Mouse (Mus musculus): ENCODE results near the gene Hs3st5. TPM values are rescaled to one million over a fixed set of nuclear protein-coding genes. Genes with fewer than 3 reads are reported as not detected.

Gene Hs3st5
- polyA plus RNA-seq, 1 experiment from 2014 or later = 0.05 TPM

- H3K27ac ChIP-seq (ENCODE audit: low read length) = no peak overlapping the region
- no peaks in the 10 kb centered on the region for H3K9me3 ChIP-seq (ENCODE audit: low read length)
- no peaks in the 10 kb centered on the region for H3K36me3 ChIP-seq (ENCODE audit: insufficient read depth, low read length)
- H3K27me3 ChIP-seq (replicated peaks; ENCODE audit: insufficient read depth, low read length) = no peaks in the 10 kb centered on the region
- DNase-seq (ENCODE audit: low spot score) = peak; percentile 6
- 14% methylated on average over 5 of the region's 5 CpGs for WGBS
- H3K4me2 ChIP-seq (replicated peaks; ENCODE audit: low read depth, low read length) = no peak overlapping the region
- no peak overlapping the region for H3K9ac ChIP-seq (replicated peaks; ENCODE audit: low read depth)
- no peaks in the 10 kb centered on the region for H3K4me1 ChIP-seq (ENCODE audit: insufficient read depth, low read depth, low read length)
- TF ChIP-seq CTCF (IDR thresholded peaks at IDR 0.05) (peak; percentile 59), EP300 (IDR thresholded peaks at IDR 0.05) (no peak)
- no peak for ATAC-seq
- no peak overlapping the region for H3K4me3 ChIP-seq (ENCODE audit: low read depth, low read length)
Observed at GRCm38 (mm10) chr10:36834224-36834623, 327.6 kb downstream of the Hs3st5 start.

GRCm38 (mm10) chr10:36835836-36836516 lies 329.4 kb downstream of the Hs3st5 start:
- ATAC-seq (no peak), DNase-seq (ENCODE audit: low spot score) (no peak)
- TF ChIP-seq CTCF (IDR thresholded peaks at IDR 0.05) (no peak), EP300 (IDR thresholded peaks at IDR 0.05) (no peak)
- Histone ChIP-seq H3K9ac (replicated peaks; ENCODE audit: low read depth) (no peak overlapping the region), H3K4me1 (ENCODE audit: insufficient read depth, low read depth, low read length) (no peaks in the 10 kb centered on the region), H3K27ac (ENCODE audit: low read length) (no peak overlapping the region), H3K4me3 (ENCODE audit: low read depth, low read length) (no peak overlapping the region), H3K27me3 (replicated peaks; ENCODE audit: insufficient read depth, low read length) (no peaks in the 10 kb centered on the region), H3K36me3 (ENCODE audit: insufficient read depth, low read length) (no peaks in the 10 kb centered on the region), H3K9me3 (ENCODE audit: low read length) (no peaks in the 10 kb centered on the region), H3K4me2 (replicated peaks; ENCODE audit: low read depth, low read length) (no peak overlapping the region)
- 77% methylated on average over 5 of the region's 5 CpGs for WGBS

GRCm38 (mm10) chr10:36850231-36850630 lies 343.6 kb downstream of the Hs3st5 start:
- H3K4me1 ChIP-seq (ENCODE audit: insufficient read depth, low read depth, low read length) = no peaks in the 10 kb centered on the region
- no peak overlapping the region for H3K4me2 ChIP-seq (replicated peaks; ENCODE audit: low read depth, low read length)
- H3K9ac ChIP-seq (replicated peaks; ENCODE audit: low read depth) = no peak overlapping the region
- H3K27ac ChIP-seq (ENCODE audit: low read length) = no peak overlapping the region
- no peak overlapping the region for H3K4me3 ChIP-seq (ENCODE audit: low read depth, low read length)
- H3K9me3 ChIP-seq (ENCODE audit: low read length) = no peaks in the 10 kb centered on the region
- WGBS = 81% methylated on average over 3 of the region's 3 CpGs
- no peak for DNase-seq (ENCODE audit: low spot score)
- ATAC-seq = no peak
- TF ChIP-seq CTCF (IDR thresholded peaks at IDR 0.05) = no peak
- TF ChIP-seq EP300 (IDR thresholded peaks at IDR 0.05) = no peak
- H3K27me3 ChIP-seq (replicated peaks; ENCODE audit: insufficient read depth, low read length) = no peaks in the 10 kb centered on the region
- H3K36me3 ChIP-seq (ENCODE audit: insufficient read depth, low read length) = no peaks in the 10 kb centered on the region

GRCm38 (mm10) chr10:36862127-36862895 lies 355.7 kb downstream of the Hs3st5 start:
- Histone ChIP-seq H3K9ac (replicated peaks; ENCODE audit: low read depth) (no peak overlapping the region), H3K4me2 (replicated peaks; ENCODE audit: low read depth, low read length) (no peak overlapping the region), H3K9me3 (ENCODE audit: low read length) (no peaks in the 10 kb centered on the region), H3K36me3 (ENCODE audit: insufficient read depth, low read length) (no peaks in the 10 kb centered on the region), H3K4me1 (ENCODE audit: insufficient read depth, low read depth, low read length) (no peaks in the 10 kb centered on the region), H3K27ac (ENCODE audit: low read length) (no peak overlapping the region), H3K4me3 (ENCODE audit: low read depth, low read length) (no peak overlapping the region), H3K27me3 (replicated peaks; ENCODE audit: insufficient read depth, low read length) (no peaks in the 10 kb centered on the region)
- no peak for TF ChIP-seq EP300 (IDR thresholded peaks at IDR 0.05)
- TF ChIP-seq CTCF (IDR thresholded peaks at IDR 0.05) = no peak
- peak; percentile 42 for DNase-seq (ENCODE audit: low spot score)
- ATAC-seq = no peak
- 64% methylated on average over 2 of the region's 2 CpGs for WGBS

Data from lung, postnatal 0 days (tissue).